Mouse (Mus musculus): ENCODE data around the gene Adgrf5. TPM values are rescaled to one million over a fixed set of nuclear protein-coding genes. Genes with fewer than 3 reads are reported as not detected.

Gene Adgrf5
- 21.1 TPM for polyA plus RNA-seq (2014; fragmentation: Illumina TruSeq; extraction: RNeasy Lipid Tissue Mini Kit (QIAGEN cat#74804); ENCODE audit: low read depth, low replicate concordance)

GRCm38 (mm10) chr17:43359826-43360619 is at the start of gene Adgrf5:
TSS of gene Adgrf5 (plus strand) at chr17:43360451.

GRCm38 (mm10) chr17:43502592-43502991 is 142.3 kb downstream of the Adgrf5 start, which contains the start of gene Mep1a:
TSS of gene Mep1a (minus strand) at chr17:43502812.

Other genes with a start within 250 kb of the Adgrf5 start
- gene Adgrf1, start 90.1 kb upstream of the Adgrf5 start, polyA plus RNA-seq (2014; fragmentation: Illumina TruSeq; extraction: RNeasy Lipid Tissue Mini Kit (QIAGEN cat#74804); ENCODE audit: low read depth, low replicate concordance), result 4.4 TPM
- gene Mep1a, start 142.4 kb downstream of the Adgrf5 start, polyA plus RNA-seq (2014; fragmentation: Illumina TruSeq; extraction: RNeasy Lipid Tissue Mini Kit (QIAGEN cat#74804); ENCODE audit: low read depth, low replicate concordance), result 306 TPM
- gene Ankrd66, start 183.2 kb downstream of the Adgrf5 start, polyA plus RNA-seq (2014; fragmentation: Illumina TruSeq; extraction: RNeasy Lipid Tissue Mini Kit (QIAGEN cat#74804); ENCODE audit: low read depth, low replicate concordance), result not detected
- 36.4 TPM for gene Pla2g7, start 207.6 kb downstream of the Adgrf5 start, polyA plus RNA-seq (2014; fragmentation: Illumina TruSeq; extraction: RNeasy Lipid Tissue Mini Kit (QIAGEN cat#74804); ENCODE audit: low read depth, low replicate concordance)